Mouse (Mus musculus): ENCODE data around the gene Txndc17. TPM values are rescaled to one million over a fixed set of nuclear protein-coding genes. Genes with fewer than 3 reads are reported as not detected.
A peak's percentile ranks its signal among the peaks of the same experiment; 100 is the strongest.

Gene Txndc17
- polyA plus RNA-seq, 1 experiment from 2014 or later, result 190 TPM

GRCm38 (mm10) chr11:72221278-72221677 lies 13.9 kb downstream of the Txndc17 start:
- Histone ChIP-seq H3K27me3 (ENCODE audit: insufficient read depth, low read length) (no peaks in the 10 kb centered on the region), H3K4me1 (ENCODE audit: insufficient read depth) (no peaks in the 10 kb centered on the region), H3K36me3 (ENCODE audit: insufficient read depth) (no peaks in the 10 kb centered on the region), H3K4me3 (ENCODE audit: low read depth, low read length) (no peak overlapping the region), H3K9ac (no peak overlapping the region), H3K27ac (ENCODE audit: low read depth) (no peak overlapping the region), H3K4me2 (no peak overlapping the region), H3K9me3 (ENCODE audit: low read depth, low read length) (no peaks in the 10 kb centered on the region)
- WGBS, result 14% methylated on average over 6 of the region's 6 CpGs
- peak; percentile 90 for DNase-seq
- peak; percentile 93 for TF ChIP-seq CTCF (IDR thresholded peaks at IDR 0.05; ENCODE audit: low read depth)
- peak; percentile 44; the same call in 1 of the 2 replicates for ATAC-seq (ENCODE audit: insufficient read depth)

GRCm38 (mm10) chr11:72223414-72223813 lies 16.1 kb downstream of the Txndc17 start:
- no peak for TF ChIP-seq CTCF (IDR thresholded peaks at IDR 0.05; ENCODE audit: low read depth)
- no peaks in the 10 kb centered on the region for H3K27me3 ChIP-seq (ENCODE audit: insufficient read depth, low read length)
- no peak overlapping the region for H3K27ac ChIP-seq (ENCODE audit: low read depth)
- no peak for DNase-seq
- no peaks in the 10 kb centered on the region for H3K4me1 ChIP-seq (ENCODE audit: insufficient read depth)
- 74% methylated on average over 4 of the region's 4 CpGs for WGBS
- H3K4me3 ChIP-seq (ENCODE audit: low read depth, low read length), result no peak overlapping the region
- ATAC-seq (ENCODE audit: insufficient read depth), result no peak
- no peaks in the 10 kb centered on the region for H3K36me3 ChIP-seq (ENCODE audit: insufficient read depth)
- H3K9me3 ChIP-seq (ENCODE audit: low read depth, low read length), result no peaks in the 10 kb centered on the region
- H3K4me2 ChIP-seq, result no peak overlapping the region
- H3K9ac ChIP-seq, result no peak overlapping the region

- Histone ChIP-seq H3K27me3 (ENCODE audit: insufficient read depth, low read length) (no peaks in the 10 kb centered on the region), H3K9ac (no peak overlapping the region), H3K9me3 (ENCODE audit: low read depth, low read length) (no peaks in the 10 kb centered on the region), H3K4me2 (no peak overlapping the region), H3K4me1 (ENCODE audit: insufficient read depth) (no peaks in the 10 kb centered on the region), H3K27ac (ENCODE audit: low read depth) (no peak overlapping the region), H3K36me3 (ENCODE audit: insufficient read depth) (no peaks in the 10 kb centered on the region), H3K4me3 (ENCODE audit: low read depth, low read length) (no peak overlapping the region)
- peak; percentile 62; the same call in 1 of the 2 replicates for ATAC-seq (ENCODE audit: insufficient read depth)
- WGBS, result 13% methylated on average over 5 of the region's 5 CpGs
- TF ChIP-seq CTCF (IDR thresholded peaks at IDR 0.05; ENCODE audit: low read depth), result peak; percentile 93
- DNase-seq, result peak; percentile 90
Measured at GRCm38 (mm10) chr11:72224865-72225264, 17.5 kb downstream of the Txndc17 start.

- Histone ChIP-seq H3K36me3 (ENCODE audit: insufficient read depth) (no peaks in the 10 kb centered on the region), H3K27me3 (ENCODE audit: insufficient read depth, low read length) (no peaks in the 10 kb centered on the region), H3K4me3 (ENCODE audit: low read depth, low read length) (no peak overlapping the region), H3K4me1 (ENCODE audit: insufficient read depth) (no peaks in the 10 kb centered on the region), H3K27ac (ENCODE audit: low read depth) (no peak overlapping the region), H3K9me3 (ENCODE audit: low read depth, low read length) (no peaks in the 10 kb centered on the region), H3K4me2 (no peak overlapping the region), H3K9ac (no peak overlapping the region)
- TF ChIP-seq CTCF (IDR thresholded peaks at IDR 0.05; ENCODE audit: low read depth), result no peak
- ATAC-seq (ENCODE audit: insufficient read depth) (no peak), DNase-seq (peak; percentile 18)
- WGBS, result 71% methylated on average over 10 of the region's 10 CpGs
Measured at GRCm38 (mm10) chr11:72226020-72226791, 18.9 kb downstream of the Txndc17 start.

- Histone ChIP-seq H3K9ac (no peak overlapping the region), H3K4me1 (ENCODE audit: insufficient read depth) (no peaks in the 10 kb centered on the region), H3K36me3 (ENCODE audit: insufficient read depth) (no peaks in the 10 kb centered on the region), H3K9me3 (ENCODE audit: low read depth, low read length) (no peaks in the 10 kb centered on the region), H3K27ac (ENCODE audit: low read depth) (no peak overlapping the region), H3K4me2 (no peak overlapping the region), H3K27me3 (ENCODE audit: insufficient read depth, low read length) (no peaks in the 10 kb centered on the region), H3K4me3 (ENCODE audit: low read depth, low read length) (no peak overlapping the region)
- WGBS, result 73% methylated on average over 6 of the region's 6 CpGs
- no peak for ATAC-seq (ENCODE audit: insufficient read depth)
- TF ChIP-seq CTCF (IDR thresholded peaks at IDR 0.05; ENCODE audit: low read depth), result no peak
- no peak for DNase-seq
Measured at GRCm38 (mm10) chr11:72226901-72227300, 19.6 kb downstream of the Txndc17 start.

- no peaks in the 10 kb centered on the region for H3K36me3 ChIP-seq (ENCODE audit: insufficient read depth)
- no peak overlapping the region for H3K27ac ChIP-seq (ENCODE audit: low read depth)
- ATAC-seq (ENCODE audit: insufficient read depth), result no peak
- 84% methylated on average over 4 of the region's 4 CpGs for WGBS
- no peak overlapping the region for H3K4me3 ChIP-seq (ENCODE audit: low read depth, low read length)
- no peaks in the 10 kb centered on the region for H3K27me3 ChIP-seq (ENCODE audit: insufficient read depth, low read length)
- H3K4me1 ChIP-seq (ENCODE audit: insufficient read depth), result no peaks in the 10 kb centered on the region
- no peak overlapping the region for H3K4me2 ChIP-seq
- H3K9me3 ChIP-seq (ENCODE audit: low read depth, low read length), result no peaks in the 10 kb centered on the region
- no peak for TF ChIP-seq CTCF (IDR thresholded peaks at IDR 0.05; ENCODE audit: low read depth)
- H3K9ac ChIP-seq, result no peak overlapping the region
- DNase-seq, result no peak
Measured at GRCm38 (mm10) chr11:72228513-72228912, 21.2 kb downstream of the Txndc17 start.

GRCm38 (mm10) chr11:72232068-72232467 lies 24.7 kb downstream of the Txndc17 start:
- ATAC-seq (ENCODE audit: insufficient read depth) (no peak), DNase-seq (no peak)
- Histone ChIP-seq H3K27ac (ENCODE audit: low read depth) (no peak overlapping the region), H3K36me3 (ENCODE audit: insufficient read depth) (no peaks in the 10 kb centered on the region), H3K9me3 (ENCODE audit: low read depth, low read length) (no peaks in the 10 kb centered on the region), H3K27me3 (ENCODE audit: insufficient read depth, low read length) (no peaks in the 10 kb centered on the region), H3K4me3 (ENCODE audit: low read depth, low read length) (no peak overlapping the region), H3K4me2 (no peak overlapping the region), H3K4me1 (ENCODE audit: insufficient read depth) (no peaks in the 10 kb centered on the region), H3K9ac (no peak overlapping the region)
- WGBS, result 79% methylated on average over 7 of the region's 7 CpGs
- TF ChIP-seq CTCF (IDR thresholded peaks at IDR 0.05; ENCODE audit: low read depth), result no peak

Measured in lung, embryonic 14.5 days (tissue).